Mouse (Mus musculus) midbrain, embryonic 14.5 days (tissue): ENCODE data around the gene Klhl5. TPM values are rescaled to one million over a fixed set of nuclear protein-coding genes. Genes with fewer than 3 reads are reported as not detected.

ENCODE experiments used
- ATAC-seq: fragments of 200-750 bp; cut with Nextera tagmentation; 2 replicates; pipeline ENCODE4 v1.8.0; 2017; ENCODE audit warnings: moderate number of reproducible peaks, moderate library complexity; ENCODE audit not compliant: low FRiP score, low TSS enrichment
- DNase-seq: peaks from one replicate; pipeline ENCODE4 v3.0.0-alpha.2; 2015
- H3K27ac ChIP-seq: fragments of 300-500 bp; sonication (generic); replicated peaks from 2 replicates; pipeline ENCODE4 v1.5.1; 2014; ENCODE audit warnings: mild to moderate bottlenecking, low read depth, low read length, moderate library complexity
- H3K27me3 ChIP-seq: fragments of 300-500 bp; sonication (generic); 2 replicates; pipeline ENCODE4 v1.6.1; 2014; ENCODE audit warnings: low read length, control low read depth, mixed read lengths; ENCODE audit not compliant: control insufficient read depth, insufficient read depth
- H3K36me3 ChIP-seq: fragments of 300-500 bp; sonication (generic); 2 replicates; pipeline ENCODE4 v1.6.1; 2014; ENCODE audit warnings: low read length, control low read depth; ENCODE audit not compliant: control insufficient read depth, insufficient read depth
- H3K4me1 ChIP-seq: fragments of 300-500 bp; sonication (generic); 2 replicates; pipeline ENCODE4 v1.6.1; 2014; ENCODE audit warnings: mild to moderate bottlenecking, antibody characterized with exemption, low read length, control low read depth; ENCODE audit not compliant: control insufficient read depth, insufficient read depth
- H3K4me2 ChIP-seq: fragments of 300-500 bp; sonication (generic); 2 replicates; pipeline ENCODE4 v1.6.1; 2014; ENCODE audit warnings: mild to moderate bottlenecking, low read length, moderate library complexity
- H3K4me3 ChIP-seq: fragments of 300-500 bp; sonication (generic); replicated peaks from 2 replicates; pipeline ENCODE4 v1.5.1; 2014; ENCODE audit warnings: low read depth, low read length
- H3K9ac ChIP-seq: fragments of 300-500 bp; sonication (generic); replicated peaks from 2 replicates; pipeline ENCODE4 v1.6.1; 2014; ENCODE audit warnings: mild to moderate bottlenecking, low read length, moderate library complexity
- H3K9me3 ChIP-seq: fragments of 300-500 bp; sonication (generic); 2 replicates; pipeline ENCODE4 v1.6.1; 2016; ENCODE audit warnings: low read length, control low read depth, mixed read lengths; ENCODE audit not compliant: control insufficient read depth
- WGBS: fragments of 180-500 bp; shearing (Covaris S2); extraction: QIAGEN DNeasy Blood & Tissue Kit; methylation state at CpG from one replicate; pipeline ENCODE4 v1.1.7; 2014; 5-methylcytosine and 5-hydroxymethylcytosine counted together
- polyA plus RNA-seq: library from polyadenylated mRNA; unstranded; fragments of >200 nt; fragmentation: Nextera tagmentation; extraction: Ambion mirVana; gene quantifications from 2 replicates; pipeline ENCODE4 v1.2.1, GENCODE M21; 2014

Gene Klhl5
- polyA plus RNA-seq, 1 experiment from 2014 or later = 49.2 TPM

DNA sequence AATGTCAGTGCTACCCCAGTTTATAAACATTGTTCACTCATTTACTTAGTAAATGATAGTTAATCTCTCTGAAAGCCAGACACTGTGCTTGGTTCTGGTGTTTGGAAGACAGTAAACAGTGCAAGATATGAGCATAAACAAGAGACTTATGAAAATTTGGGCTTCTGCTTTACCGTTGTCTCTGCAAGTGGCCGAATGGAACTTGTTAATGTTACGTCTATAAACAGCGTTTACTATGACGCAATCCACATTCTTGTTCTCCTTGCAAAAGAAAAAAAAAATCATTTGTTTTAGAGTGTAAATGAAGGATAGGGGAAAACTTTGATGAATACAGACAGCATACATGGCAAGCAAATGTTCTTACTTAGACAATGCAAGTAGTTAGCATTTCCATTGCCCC lies 15.4 kb upstream of the Klhl5 start, which contains the start of gene Tmem156:
TSS of gene Tmem156 (minus strand) at position 212 of the 400 bp plus-strand sequence.
- ATAC-seq (no peak), DNase-seq (no peak)
- Histone ChIP-seq H3K9me3 (no peaks in the 10 kb centered on the region), H3K36me3 (no peaks in the 10 kb centered on the region), H3K4me3 (no peak within 1 kb of the TSS), H3K9ac (no peak within 1 kb of the TSS), H3K27ac (no peak within 1 kb of the TSS), H3K4me1 (no peaks in the 10 kb centered on the region), H3K4me2 (no peak within 1 kb of the TSS), H3K27me3 (no peaks in the 10 kb centered on the region)
- 88% methylated on average over 5 of the region's 5 CpGs for WGBS

DNA sequence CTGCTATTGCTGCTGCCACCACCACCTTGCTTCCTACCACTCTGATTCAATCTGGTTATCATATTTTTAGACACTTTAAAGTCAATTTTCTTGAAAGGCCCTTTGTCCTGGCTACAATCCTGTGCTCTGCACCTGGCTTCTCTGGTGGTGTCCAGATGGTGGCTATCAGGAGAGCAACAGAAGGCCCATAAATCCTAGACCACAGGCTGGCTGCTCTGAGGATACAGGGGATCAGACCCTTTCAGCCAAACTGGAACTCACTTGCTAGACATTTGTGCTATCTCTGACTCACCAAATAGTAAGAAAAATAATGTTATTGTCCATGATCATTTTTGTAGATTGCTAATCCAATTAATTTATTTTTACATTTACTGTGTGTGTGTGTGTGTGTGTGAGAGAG lies 13.6 kb upstream of the Klhl5 start:
- Histone ChIP-seq H3K9ac (no peak overlapping the region), H3K27ac (no peak overlapping the region), H3K4me2 (no peak overlapping the region), H3K4me3 (no peak overlapping the region), H3K4me1 (no peaks in the 10 kb centered on the region), H3K36me3 (no peaks in the 10 kb centered on the region), H3K9me3 (no peaks in the 10 kb centered on the region), H3K27me3 (no peaks in the 10 kb centered on the region)
- ATAC-seq = no peak
- no peak for DNase-seq

DNA sequence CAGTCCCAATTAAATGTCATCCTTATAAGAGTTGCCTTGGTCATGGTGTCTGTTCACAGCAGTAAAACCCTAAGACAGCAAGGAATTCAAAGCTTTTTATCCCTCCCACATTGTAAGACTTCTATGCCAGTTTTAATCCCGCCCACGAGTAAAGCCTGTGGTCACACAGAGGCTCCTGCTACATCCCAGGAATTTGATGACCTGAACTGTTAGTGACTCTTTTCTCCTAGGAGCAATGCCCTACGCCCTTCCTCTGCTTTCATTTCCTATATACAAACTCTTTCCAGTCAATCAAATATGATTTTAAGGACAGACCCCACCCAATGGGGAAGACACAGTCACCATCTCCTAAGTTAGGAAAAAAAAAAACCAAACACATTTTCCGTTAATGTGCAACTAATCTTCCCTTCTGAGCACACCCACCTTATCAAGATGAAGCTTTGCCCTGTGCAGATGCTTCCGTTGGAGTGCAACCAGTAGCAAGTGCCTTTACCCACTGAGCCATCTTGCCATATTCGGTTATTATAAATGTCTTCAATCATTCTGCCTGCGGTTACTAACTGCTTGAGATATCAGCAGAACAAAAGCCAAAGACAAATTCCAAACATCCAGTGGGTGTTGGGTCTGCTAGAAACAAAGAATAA lies 12.3 kb upstream of the Klhl5 start:
- H3K36me3 ChIP-seq = no peaks in the 10 kb centered on the region
- ATAC-seq = no peak
- no peak overlapping the region for H3K27ac ChIP-seq
- H3K4me1 ChIP-seq = no peaks in the 10 kb centered on the region
- no peak overlapping the region for H3K4me2 ChIP-seq
- no peaks in the 10 kb centered on the region for H3K9me3 ChIP-seq
- DNase-seq = no peak
- H3K4me3 ChIP-seq = no peak overlapping the region
- 87% methylated on average over 7 of the region's 7 CpGs for WGBS
- H3K27me3 ChIP-seq = no peaks in the 10 kb centered on the region
- H3K9ac ChIP-seq = no peak overlapping the region

DNA sequence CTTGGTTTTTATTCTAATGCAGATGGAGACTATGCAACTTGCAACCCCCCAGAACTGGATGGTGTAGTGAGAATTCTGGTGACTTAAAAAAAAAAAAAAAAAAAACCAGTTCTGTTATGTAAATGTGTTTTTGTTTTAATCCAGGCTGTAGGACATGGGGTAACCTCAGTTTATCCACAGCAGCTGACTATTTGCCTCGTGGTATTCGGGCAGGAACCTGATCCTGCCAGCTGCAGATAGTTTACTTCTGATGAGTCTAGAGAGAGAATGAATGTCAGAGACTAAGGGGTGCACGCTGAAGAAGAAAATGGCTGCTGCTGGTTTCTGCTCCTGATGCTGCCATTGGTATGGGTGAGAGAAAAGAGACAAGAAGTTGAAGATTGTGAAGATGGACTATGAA lies 11.3 kb upstream of the Klhl5 start:
- H3K9ac ChIP-seq = no peak overlapping the region
- DNase-seq = no peak
- ATAC-seq = no peak
- H3K4me2 ChIP-seq = no peak overlapping the region
- no peaks in the 10 kb centered on the region for H3K27me3 ChIP-seq
- H3K4me3 ChIP-seq = no peak overlapping the region
- H3K36me3 ChIP-seq = no peaks in the 10 kb centered on the region
- H3K9me3 ChIP-seq = no peaks in the 10 kb centered on the region
- no peaks in the 10 kb centered on the region for H3K4me1 ChIP-seq
- no peak overlapping the region for H3K27ac ChIP-seq
- 83% methylated on average over 3 of the region's 3 CpGs for WGBS

DNA sequence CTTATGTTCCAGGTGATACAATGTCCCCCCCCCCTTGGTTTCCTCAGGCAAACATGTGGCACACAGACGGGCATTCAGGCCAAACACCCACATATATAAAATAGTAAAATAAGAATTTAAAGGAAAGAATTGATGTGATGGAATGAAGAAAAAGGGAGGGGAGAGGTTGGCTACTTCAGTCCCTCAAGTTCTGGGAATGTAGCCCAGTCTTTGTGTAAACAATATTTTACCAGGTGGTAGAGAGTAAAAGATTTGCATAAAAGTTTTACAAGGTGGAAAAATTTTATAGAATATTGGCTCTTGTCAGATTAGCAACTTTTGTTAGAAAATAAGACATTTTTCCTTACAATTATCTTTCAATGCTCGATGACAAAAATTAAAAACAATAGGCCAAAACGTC lies 10.5 kb upstream of the Klhl5 start:
- no peaks in the 10 kb centered on the region for H3K9me3 ChIP-seq
- 86% methylated on average over 3 of the region's 3 CpGs for WGBS
- no peak for ATAC-seq

DNA sequence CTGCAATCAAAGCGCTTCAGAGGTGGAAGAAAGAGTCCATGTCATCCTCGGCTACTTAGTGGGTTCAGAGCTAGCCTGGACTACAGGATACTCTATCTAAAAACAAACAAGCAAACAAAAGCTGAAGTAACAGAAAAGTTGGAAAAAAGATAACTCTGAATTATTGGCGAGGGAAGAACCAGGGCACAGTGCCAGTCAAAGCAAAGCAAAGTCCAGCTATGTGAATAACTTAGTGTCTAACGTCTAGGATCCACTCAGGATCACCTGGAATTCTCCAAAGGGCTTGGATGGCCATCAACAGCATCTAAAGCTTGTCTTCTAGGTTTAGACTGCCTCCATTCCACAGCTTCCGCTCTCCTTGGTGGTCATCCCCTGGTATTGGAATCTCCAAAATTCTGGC lies 9.9 kb upstream of the Klhl5 start:
- Histone ChIP-seq H3K4me2 (no peak overlapping the region), H3K9me3 (no peaks in the 10 kb centered on the region), H3K4me1 (peaks cover 5% of the 10 kb centered on the region), H3K9ac (no peak overlapping the region), H3K27me3 (no peaks in the 10 kb centered on the region), H3K4me3 (no peak overlapping the region), H3K36me3 (no peaks in the 10 kb centered on the region), H3K27ac (no peak overlapping the region)
- DNase-seq (no peak), ATAC-seq (no peak)
- WGBS = 92% methylated on average over 5 of the region's 5 CpGs

More for the DNA sequence above, 10.5 kb upstream of the Klhl5 start:
- H3K36me3 ChIP-seq = no peaks in the 10 kb centered on the region
- no peak overlapping the region for H3K27ac ChIP-seq
- H3K4me1 ChIP-seq = no peaks in the 10 kb centered on the region; the same call in 1 of the 2 replicates
- no peak for DNase-seq
- H3K9ac ChIP-seq = no peak overlapping the region
- H3K27me3 ChIP-seq = no peaks in the 10 kb centered on the region
- no peak overlapping the region for H3K4me3 ChIP-seq
- no peak overlapping the region for H3K4me2 ChIP-seq

DNA sequence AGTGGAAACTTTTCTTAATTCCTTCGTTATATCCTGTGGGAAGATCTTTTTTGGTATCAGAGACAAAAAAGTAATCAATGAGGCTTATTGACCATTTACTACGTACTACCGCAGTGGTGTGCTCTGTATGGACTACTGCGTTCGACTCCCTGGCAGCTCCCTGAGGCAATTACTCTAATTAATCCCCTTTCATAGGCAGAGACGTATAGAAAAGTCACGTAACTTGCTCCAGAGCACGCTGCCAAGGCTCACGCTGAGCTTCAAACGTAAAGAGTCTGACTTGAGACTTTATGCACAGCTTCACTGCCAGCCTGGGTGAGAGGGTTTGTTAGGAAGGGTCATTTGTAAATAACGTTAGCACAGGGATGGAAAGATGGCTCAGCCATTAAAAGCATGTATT lies 7.3 kb upstream of the Klhl5 start:
- DNase-seq = no peak
- no peaks in the 10 kb centered on the region for H3K9me3 ChIP-seq
- no peak overlapping the region for H3K4me3 ChIP-seq
- H3K27me3 ChIP-seq = no peaks in the 10 kb centered on the region
- H3K4me1 ChIP-seq = peaks cover 9% of the 10 kb centered on the region
- no peaks in the 10 kb centered on the region for H3K36me3 ChIP-seq
- 62% methylated on average over 11 of the region's 11 CpGs for WGBS
- ATAC-seq = no peak
- no peak overlapping the region for H3K27ac ChIP-seq
- no peak overlapping the region for H3K9ac ChIP-seq
- no peak overlapping the region for H3K4me2 ChIP-seq

DNA sequence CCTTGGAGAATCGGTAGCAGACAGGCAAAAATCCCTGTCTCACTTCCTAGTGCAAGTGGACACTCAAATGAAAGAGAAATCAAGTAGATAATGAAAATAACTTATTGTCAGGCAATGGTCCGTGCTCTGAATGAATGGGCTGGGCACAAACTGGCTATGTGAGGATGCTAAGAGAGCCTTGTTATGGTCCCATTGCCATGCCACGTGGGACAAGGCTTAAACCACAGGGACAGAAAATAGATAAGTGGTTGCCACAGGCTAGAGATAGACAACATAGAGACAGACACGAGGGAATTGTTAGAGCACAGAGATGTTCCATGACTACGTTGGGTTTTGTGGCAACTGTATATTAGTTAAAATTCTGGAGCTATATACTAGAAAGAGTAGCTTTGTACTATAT lies 6.1 kb upstream of the Klhl5 start:
- ATAC-seq = no peak
- 85% methylated on average over 5 of the region's 5 CpGs for WGBS

DNA sequence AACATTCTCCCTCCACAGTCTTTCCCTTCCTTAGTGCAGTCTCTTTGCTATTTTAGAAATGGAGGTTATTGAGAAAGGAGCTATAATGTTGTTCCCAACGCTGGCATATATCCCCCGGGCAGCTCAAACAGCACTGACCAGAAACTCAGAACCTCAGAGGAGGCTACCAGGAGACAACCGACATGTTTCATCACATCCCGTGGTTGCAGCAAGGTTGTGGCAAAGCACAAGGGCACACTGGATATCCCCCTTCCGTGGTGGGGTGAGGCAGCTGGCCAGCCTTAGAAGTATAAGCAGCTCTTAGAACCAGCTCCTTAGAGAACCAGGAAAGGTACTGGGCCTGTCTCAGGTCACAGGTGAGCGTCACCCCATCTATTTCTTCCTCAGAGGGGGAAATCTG lies 5.7 kb upstream of the Klhl5 start:
- no peak for DNase-seq
- no peak for ATAC-seq
- H3K4me3 ChIP-seq = no peak overlapping the region
- whole genome bisulfite sequencing = 90% methylated on average over 6 of the region's 6 CpGs
- no peak overlapping the region for H3K4me2 ChIP-seq
- H3K9me3 ChIP-seq = no peaks in the 10 kb centered on the region
- H3K36me3 ChIP-seq = no peaks in the 10 kb centered on the region
- no peaks in the 10 kb centered on the region for H3K27me3 ChIP-seq
- H3K9ac ChIP-seq = no peak overlapping the region; the same call in 1 of the 2 replicates
- no peak overlapping the region for H3K27ac ChIP-seq
- peaks cover 9% of the 10 kb centered on the region for H3K4me1 ChIP-seq

More for the DNA sequence above, 6.1 kb upstream of the Klhl5 start:
- no peak overlapping the region for H3K4me3 ChIP-seq
- no peak overlapping the region for H3K4me2 ChIP-seq
- H3K27ac ChIP-seq = no peak overlapping the region
- H3K9me3 ChIP-seq = no peaks in the 10 kb centered on the region
- no peaks in the 10 kb centered on the region for H3K27me3 ChIP-seq
- H3K9ac ChIP-seq = no peak overlapping the region
- peaks cover 9% of the 10 kb centered on the region for H3K4me1 ChIP-seq
- H3K36me3 ChIP-seq = no peaks in the 10 kb centered on the region
- DNase-seq = no peak
